Mouse (Mus musculus) lung, embryonic 14.5 days (tissue): ENCODE measurements around the gene Nudt12. TPM values are rescaled to one million over a fixed set of nuclear protein-coding genes. Genes with fewer than 3 reads are reported as not detected.

Source experiments
- ATAC-seq: fragments of 200-750 bp; cut with Nextera tagmentation; 2 replicates; pipeline ENCODE4 v1.8.0; 2017; ENCODE audit warnings: mild to moderate bottlenecking, moderate TSS enrichment, moderate library complexity; ENCODE audit not compliant: insufficient read depth
- DNase-seq: peaks from one replicate; pipeline ENCODE4 v3.0.0-alpha.2; 2015
- H3K27ac ChIP-seq: fragments of 300-500 bp; sonication (generic); 2 replicates; pipeline ENCODE4 v1.5.1; 2014; ENCODE audit warnings: low read depth, mild to moderate bottlenecking, moderate library complexity
- H3K27me3 ChIP-seq: fragments of 300-500 bp; sonication (generic); 2 replicates; pipeline ENCODE4 v1.6.1; 2014; ENCODE audit warnings: low read length, control low read depth; ENCODE audit not compliant: insufficient read depth
- H3K36me3 ChIP-seq: fragments of 300-500 bp; sonication (generic); 2 replicates; pipeline ENCODE4 v1.6.1; 2014; ENCODE audit warnings: control low read depth; ENCODE audit not compliant: insufficient read depth
- H3K4me1 ChIP-seq: fragments of 300-500 bp; sonication (generic); 2 replicates; pipeline ENCODE4 v1.6.1; 2014; ENCODE audit warnings: antibody characterized with exemption, control low read depth; ENCODE audit not compliant: insufficient read depth
- H3K4me2 ChIP-seq: fragments of 300-500 bp; sonication (generic); 2 replicates; pipeline ENCODE4 v1.6.1; 2014; ENCODE audit warnings: mild to moderate bottlenecking
- H3K4me3 ChIP-seq: fragments of 300-500 bp; sonication (generic); 2 replicates; pipeline ENCODE4 v1.5.1; 2014; ENCODE audit warnings: low read depth, low read length
- H3K9ac ChIP-seq: fragments of 300-500 bp; sonication (generic); 2 replicates; pipeline ENCODE4 v1.6.1; 2014
- H3K9me3 ChIP-seq: fragments of 300-500 bp; sonication (generic); 2 replicates; pipeline ENCODE4 v1.6.1; 2016; ENCODE audit warnings: low read depth, low read length, control low read depth
- CTCF ChIP-seq: IDR thresholded peaks from 2 replicates; pipeline ENCODE4 v1.5.1; 2016; ENCODE audit warnings: antibody characterized with exemption, low read depth
- WGBS: fragments of 180-500 bp; shearing (Covaris S2); extraction: QIAGEN DNeasy Blood & Tissue Kit; methylation state at CpG from one replicate; pipeline ENCODE4 v1.1.7; 2014; 5-methylcytosine and 5-hydroxymethylcytosine counted together
- polyA plus RNA-seq: library from polyadenylated mRNA; unstranded; fragments of >200 nt; fragmentation: Nextera tagmentation; extraction: Ambion mirVana; gene quantifications from 2 replicates; pipeline ENCODE4 v1.2.1, GENCODE M21; 2014

Nudt12 gene
- polyA plus RNA-seq: 3.4 and 4.4 TPM in 2 replicates

- peak; percentile 92 for ATAC-seq
- Histone ChIP-seq H3K4me2 (peak within 1 kb of the TSS; percentile 74), H3K9ac (peak within 1 kb of the TSS; percentile 71), H3K27ac (peak within 1 kb of the TSS; percentile 50; the same call in 1 of the 2 replicates), H3K36me3 (no peaks in the 10 kb centered on the region), H3K9me3 (no peaks in the 10 kb centered on the region), H3K4me1 (no peaks in the 10 kb centered on the region; the same call in 1 of the 2 replicates), H3K27me3 (no peaks in the 10 kb centered on the region), H3K4me3 (peak within 1 kb of the TSS; percentile 60)
- WGBS: under 1% methylated on average over 22 of the region's 22 CpGs
- no peak for TF ChIP-seq CTCF
- peak; percentile 59 for DNase-seq
These were observed at the start of gene Nudt12 for GRCm38 (mm10) chr17:59013091-59013459. TSS of gene Nudt12 (minus strand) at chr17:59013372.

GRCm38 (mm10) chr17:59053306-59053705 lies 40.1 kb upstream of the Nudt12 start:
- 59% methylated on average over 4 of the region's 4 CpGs for WGBS
- no peak overlapping the region for H3K4me2 ChIP-seq
- no peak for TF ChIP-seq CTCF
- ATAC-seq: no peak
- no peaks in the 10 kb centered on the region for H3K36me3 ChIP-seq
- no peak overlapping the region for H3K27ac ChIP-seq
- H3K9me3 ChIP-seq: no peaks in the 10 kb centered on the region
- H3K4me3 ChIP-seq: no peak overlapping the region
- no peaks in the 10 kb centered on the region for H3K27me3 ChIP-seq
- peak; percentile 2 for DNase-seq
- no peaks in the 10 kb centered on the region for H3K4me1 ChIP-seq
- H3K9ac ChIP-seq: no peak overlapping the region

GRCm38 (mm10) chr17:59039754-59040153 lies 26.6 kb upstream of the Nudt12 start:
- no peak overlapping the region for H3K9ac ChIP-seq
- no peak overlapping the region for H3K27ac ChIP-seq
- DNase-seq: peak; percentile 46
- H3K36me3 ChIP-seq: no peaks in the 10 kb centered on the region
- 0 out of 2 replicates have a peak, but pooled peaks have one; percentile 23 for TF ChIP-seq CTCF
- 46% methylated on average over 5 of the region's 5 CpGs for WGBS
- no peaks in the 10 kb centered on the region for H3K9me3 ChIP-seq
- ATAC-seq: no peak
- H3K27me3 ChIP-seq: no peaks in the 10 kb centered on the region
- H3K4me3 ChIP-seq: no peak overlapping the region
- H3K4me1 ChIP-seq: no peaks in the 10 kb centered on the region
- no peak overlapping the region for H3K4me2 ChIP-seq

GRCm38 (mm10) chr17:59033445-59033844 lies 20.3 kb upstream of the Nudt12 start:
- no peak for TF ChIP-seq CTCF
- H3K27me3 ChIP-seq: no peaks in the 10 kb centered on the region
- 86% methylated on average over 3 of the region's 3 CpGs for WGBS
- H3K4me3 ChIP-seq: no peak overlapping the region
- H3K27ac ChIP-seq: no peak overlapping the region
- no peaks in the 10 kb centered on the region for H3K9me3 ChIP-seq
- H3K4me2 ChIP-seq: no peak overlapping the region
- no peaks in the 10 kb centered on the region for H3K36me3 ChIP-seq
- H3K9ac ChIP-seq: no peak overlapping the region
- H3K4me1 ChIP-seq: no peaks in the 10 kb centered on the region
- ATAC-seq (no peak), DNase-seq (no peak)

GRCm38 (mm10) chr17:59026336-59026735 lies 13.2 kb upstream of the Nudt12 start:
- 75% methylated on average over 3 of the region's 3 CpGs for WGBS
- H3K4me2 ChIP-seq: no peak overlapping the region
- ATAC-seq: no peak
- no peaks in the 10 kb centered on the region for H3K9me3 ChIP-seq
- H3K4me3 ChIP-seq: no peak overlapping the region
- no peak for DNase-seq
- no peaks in the 10 kb centered on the region for H3K36me3 ChIP-seq
- H3K27ac ChIP-seq: no peak overlapping the region
- no peaks in the 10 kb centered on the region for H3K27me3 ChIP-seq
- no peak for TF ChIP-seq CTCF
- H3K4me1 ChIP-seq: no peaks in the 10 kb centered on the region
- no peak overlapping the region for H3K9ac ChIP-seq

- no peak for TF ChIP-seq CTCF
- H3K9ac ChIP-seq: no peak overlapping the region
- ATAC-seq (no peak), DNase-seq (no peak)
- H3K27me3 ChIP-seq: no peaks in the 10 kb centered on the region
- H3K36me3 ChIP-seq: no peaks in the 10 kb centered on the region
- H3K9me3 ChIP-seq: no peaks in the 10 kb centered on the region
- H3K27ac ChIP-seq: no peak overlapping the region
- no peak overlapping the region for H3K4me2 ChIP-seq
- WGBS: 40% methylated on average over 6 of the region's 6 CpGs
- H3K4me1 ChIP-seq: no peaks in the 10 kb centered on the region
- H3K4me3 ChIP-seq: no peak overlapping the region
These were observed 11.3 kb upstream of the Nudt12 start for GRCm38 (mm10) chr17:59024502-59024901.

- Histone ChIP-seq H3K27ac (no peak overlapping the region), H3K4me3 (no peak overlapping the region), H3K9me3 (no peaks in the 10 kb centered on the region), H3K4me1 (no peaks in the 10 kb centered on the region), H3K4me2 (no peak overlapping the region), H3K27me3 (no peaks in the 10 kb centered on the region), H3K36me3 (no peaks in the 10 kb centered on the region), H3K9ac (no peak overlapping the region)
- TF ChIP-seq CTCF: no peak
- no peak for DNase-seq
- WGBS: 45% methylated on average over 5 of the region's 5 CpGs
- no peak for ATAC-seq
These were observed 10.8 kb upstream of the Nudt12 start for GRCm38 (mm10) chr17:59023971-59024370.

GRCm38 (mm10) chr17:59018666-59019065 lies 5.5 kb upstream of the Nudt12 start:
- 85% methylated on average over 4 of the region's 4 CpGs for WGBS

More at GRCm38 (mm10) chr17:59018666-59019065, 5.5 kb upstream of the Nudt12 start:
- ATAC-seq: no peak
- Histone ChIP-seq H3K4me1 (no peaks in the 10 kb centered on the region), H3K36me3 (no peaks in the 10 kb centered on the region), H3K4me2 (no peak overlapping the region), H3K4me3 (no peak overlapping the region), H3K9me3 (no peaks in the 10 kb centered on the region), H3K27me3 (no peaks in the 10 kb centered on the region), H3K27ac (no peak overlapping the region), H3K9ac (no peak overlapping the region)
- TF ChIP-seq CTCF: no peak
- no peak for DNase-seq
